Mouse (Mus musculus): ENCODE results near the gene Psen2. TPM values are rescaled to one million over a fixed set of nuclear protein-coding genes. Genes with fewer than 3 reads are reported as not detected.

The Psen2 gene
- polyA plus RNA-seq, 1 experiment from 2014 or later, result 20.8 TPM

GRCm38 (mm10) chr1:180248593-180249146 is 14.6 kb downstream of the Psen2 start:
- 75% methylated on average over 7 of the region's 7 CpGs for WGBS
- H3K9ac ChIP-seq (ENCODE audit: low read depth, low read length), result no peak overlapping the region
- H3K36me3 ChIP-seq (ENCODE audit: insufficient read depth, low read length), result peaks cover 6% of the 10 kb centered on the region; the same call in 1 of the 2 replicates
- DNase-seq (ENCODE audit: low spot score), result no peak
- H3K9me3 ChIP-seq (replicated peaks; ENCODE audit: low read length), result no peaks in the 10 kb centered on the region
- H3K27ac ChIP-seq, result no peak overlapping the region
- H3K4me3 ChIP-seq (replicated peaks; ENCODE audit: low read depth, low read length), result no peak overlapping the region
- peaks cover 12% of the 10 kb centered on the region; the same call in 1 of the 2 replicates for H3K4me1 ChIP-seq (replicated peaks; ENCODE audit: insufficient read depth, low read length)
- TF ChIP-seq CTCF (IDR thresholded peaks at IDR 0.05; ENCODE audit: low read depth), result no peak
- H3K27me3 ChIP-seq (ENCODE audit: insufficient read depth, low read length), result no peaks in the 10 kb centered on the region
- H3K4me2 ChIP-seq (ENCODE audit: low read length), result no peak overlapping the region
- ATAC-seq (replicated peaks; ENCODE audit: low FRiP score, low read depth), result no peak

DNA sequence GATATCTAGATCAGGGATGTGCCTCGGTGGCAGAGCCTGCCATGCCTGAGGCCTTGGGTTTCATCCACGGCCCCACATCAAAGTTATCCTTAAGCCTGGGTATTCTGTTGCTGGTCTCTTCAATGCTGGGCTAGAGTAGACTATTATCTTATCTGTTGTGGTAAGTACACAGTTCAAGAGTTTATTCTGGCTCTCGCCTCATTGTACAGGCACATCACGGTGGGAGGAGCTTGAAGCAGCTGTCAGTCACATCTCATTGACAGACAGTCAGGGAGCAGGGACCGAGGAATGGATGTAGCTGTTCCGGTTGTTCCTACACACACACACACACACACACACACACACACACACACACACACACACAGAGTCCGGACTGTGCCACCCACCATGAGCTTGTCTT is 15.3 kb downstream of the Psen2 start:
- no peaks in the 10 kb centered on the region for H3K9me3 ChIP-seq (replicated peaks; ENCODE audit: low read length)
- peaks cover 12% of the 10 kb centered on the region; the same call in 1 of the 2 replicates for H3K4me1 ChIP-seq (replicated peaks; ENCODE audit: insufficient read depth, low read length)
- H3K27me3 ChIP-seq (ENCODE audit: insufficient read depth, low read length), result no peaks in the 10 kb centered on the region
- H3K27ac ChIP-seq, result no peak overlapping the region
- DNase-seq (ENCODE audit: low spot score) (no peak), ATAC-seq (replicated peaks; ENCODE audit: low FRiP score, low read depth) (no peak)
- 87% methylated on average over 7 of the region's 7 CpGs for WGBS
- no peak overlapping the region for H3K4me3 ChIP-seq (replicated peaks; ENCODE audit: low read depth, low read length)
- no peak overlapping the region for H3K9ac ChIP-seq (ENCODE audit: low read depth, low read length)
- peaks cover 6% of the 10 kb centered on the region; the same call in 1 of the 2 replicates for H3K36me3 ChIP-seq (ENCODE audit: insufficient read depth, low read length)
- no peak for TF ChIP-seq CTCF (IDR thresholded peaks at IDR 0.05; ENCODE audit: low read depth)
- no peak overlapping the region for H3K4me2 ChIP-seq (ENCODE audit: low read length)

DNA sequence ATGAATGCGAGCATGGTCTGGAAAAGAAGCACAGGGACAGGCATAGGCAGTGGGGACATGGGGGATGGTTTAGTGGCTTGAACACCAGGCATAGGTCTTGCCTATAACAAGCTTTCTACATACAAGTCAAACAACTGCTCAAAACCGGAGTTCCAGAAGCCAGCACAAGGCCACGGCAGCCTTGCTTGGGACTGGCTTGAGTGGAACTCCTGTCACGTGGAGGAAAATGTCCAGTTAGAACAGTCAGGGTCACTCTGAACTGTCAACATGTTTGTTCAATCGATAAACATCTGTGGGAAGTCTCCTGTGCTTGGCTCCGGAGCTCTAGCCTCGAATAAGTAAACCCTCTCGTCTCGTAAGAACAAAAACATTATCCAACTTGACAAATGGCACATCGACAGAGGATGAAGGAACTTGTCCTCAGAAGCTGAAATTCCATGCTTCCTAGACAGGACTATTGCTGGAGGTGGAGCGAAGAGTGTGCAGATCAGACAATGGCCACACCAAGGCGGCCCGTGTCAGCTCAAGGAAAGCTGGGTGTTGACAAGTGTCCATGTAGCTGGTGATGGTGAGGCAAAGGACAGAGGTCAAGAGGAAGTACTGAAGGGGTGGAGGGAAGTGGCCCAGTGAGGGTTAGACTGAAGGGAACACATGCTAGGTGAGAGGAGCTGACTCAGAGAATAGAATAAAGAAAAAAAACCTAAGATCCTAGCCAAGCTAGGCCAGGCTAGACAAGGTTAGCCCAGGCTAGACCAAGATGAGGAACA is 17.3 kb downstream of the Psen2 start:
- no peak for TF ChIP-seq CTCF (IDR thresholded peaks at IDR 0.05; ENCODE audit: low read depth)
- DNase-seq (ENCODE audit: low spot score) (no peak), ATAC-seq (replicated peaks; ENCODE audit: low FRiP score, low read depth) (no peak)
- Histone ChIP-seq H3K9me3 (replicated peaks; ENCODE audit: low read length) (no peaks in the 10 kb centered on the region), H3K4me1 (replicated peaks; ENCODE audit: insufficient read depth, low read length) (peaks cover 12% of the 10 kb centered on the region; the same call in 1 of the 2 replicates), H3K27ac (no peak overlapping the region), H3K4me2 (ENCODE audit: low read length) (no peak overlapping the region), H3K9ac (ENCODE audit: low read depth, low read length) (no peak overlapping the region), H3K4me3 (replicated peaks; ENCODE audit: low read depth, low read length) (no peak overlapping the region), H3K36me3 (ENCODE audit: insufficient read depth, low read length) (peaks cover 6% of the 10 kb centered on the region; the same call in 1 of the 2 replicates), H3K27me3 (ENCODE audit: insufficient read depth, low read length) (no peaks in the 10 kb centered on the region)
- WGBS, result 73% methylated on average over 13 of the region's 13 CpGs

DNA sequence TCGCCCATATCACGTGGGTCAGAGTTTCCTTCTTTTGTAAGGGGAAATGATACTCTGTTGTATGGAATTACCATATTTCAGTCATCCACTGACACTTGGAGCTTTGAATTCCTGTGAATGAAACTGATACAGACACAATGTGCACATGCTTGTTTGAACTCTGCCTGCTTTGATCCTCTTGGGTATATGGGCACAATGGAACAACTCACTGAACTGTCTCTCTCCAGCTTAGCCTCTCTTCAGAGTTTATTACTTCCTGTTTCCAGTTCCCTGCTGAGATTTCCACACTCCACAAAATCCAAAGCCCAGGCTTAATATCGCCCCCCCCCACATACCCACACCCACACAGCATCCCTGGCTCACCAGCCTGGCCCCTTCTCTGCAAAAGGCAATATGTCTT is 31.5 kb downstream of the Psen2 start:
- H3K4me3 ChIP-seq (replicated peaks; ENCODE audit: low read depth, low read length), result no peak overlapping the region
- no peaks in the 10 kb centered on the region for H3K9me3 ChIP-seq (replicated peaks; ENCODE audit: low read length)
- no peak overlapping the region for H3K27ac ChIP-seq
- H3K9ac ChIP-seq (ENCODE audit: low read depth, low read length), result no peak overlapping the region
- 53% methylated on average over 3 of the region's 3 CpGs for WGBS
- H3K4me1 ChIP-seq (replicated peaks; ENCODE audit: insufficient read depth, low read length), result no peaks in the 10 kb centered on the region
- DNase-seq (ENCODE audit: low spot score), result peak; percentile 52
- H3K4me2 ChIP-seq (ENCODE audit: low read length), result no peak overlapping the region
- no peak for ATAC-seq (replicated peaks; ENCODE audit: low FRiP score, low read depth)
- no peak for TF ChIP-seq CTCF (IDR thresholded peaks at IDR 0.05; ENCODE audit: low read depth)
- H3K36me3 ChIP-seq (ENCODE audit: insufficient read depth, low read length), result 0 out of 2 replicates have a peak, but pooled peaks cover 4% of the 10 kb centered on the region
- H3K27me3 ChIP-seq (ENCODE audit: insufficient read depth, low read length), result no peaks in the 10 kb centered on the region

DNA sequence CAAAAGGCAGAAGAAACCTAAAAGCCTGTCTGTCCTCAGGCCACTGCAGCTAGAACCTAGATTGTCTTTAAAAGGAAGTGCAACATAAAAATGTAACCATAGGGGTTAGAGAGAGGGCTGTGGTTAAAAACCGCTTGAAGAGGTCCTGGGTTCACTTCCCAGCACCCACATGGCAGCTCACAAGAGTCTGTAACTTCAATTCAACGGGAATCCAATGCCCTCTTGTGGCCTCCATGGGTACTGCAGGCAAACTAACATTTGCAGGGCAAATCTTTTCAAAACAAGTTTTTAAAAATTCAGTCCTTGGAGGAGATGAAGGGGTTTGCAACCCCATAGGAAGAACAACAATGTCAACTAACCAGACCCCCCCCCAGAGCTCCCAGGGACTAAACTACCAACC is 32.7 kb downstream of the Psen2 start:
- Histone ChIP-seq H3K9ac (ENCODE audit: low read depth, low read length) (no peak overlapping the region), H3K4me1 (replicated peaks; ENCODE audit: insufficient read depth, low read length) (no peaks in the 10 kb centered on the region), H3K4me3 (replicated peaks; ENCODE audit: low read depth, low read length) (no peak overlapping the region), H3K27me3 (ENCODE audit: insufficient read depth, low read length) (no peaks in the 10 kb centered on the region), H3K4me2 (ENCODE audit: low read length) (no peak overlapping the region), H3K27ac (no peak overlapping the region), H3K36me3 (ENCODE audit: insufficient read depth, low read length) (0 out of 2 replicates have a peak, but pooled peaks cover 4% of the 10 kb centered on the region), H3K9me3 (replicated peaks; ENCODE audit: low read length) (no peaks in the 10 kb centered on the region)
- DNase-seq (ENCODE audit: low spot score) (no peak), ATAC-seq (replicated peaks; ENCODE audit: low FRiP score, low read depth) (no peak)
- WGBS, result 42% methylated on average over 2 of the region's 2 CpGs
- peak; percentile 73 for TF ChIP-seq CTCF (IDR thresholded peaks at IDR 0.05; ENCODE audit: low read depth)

DNA sequence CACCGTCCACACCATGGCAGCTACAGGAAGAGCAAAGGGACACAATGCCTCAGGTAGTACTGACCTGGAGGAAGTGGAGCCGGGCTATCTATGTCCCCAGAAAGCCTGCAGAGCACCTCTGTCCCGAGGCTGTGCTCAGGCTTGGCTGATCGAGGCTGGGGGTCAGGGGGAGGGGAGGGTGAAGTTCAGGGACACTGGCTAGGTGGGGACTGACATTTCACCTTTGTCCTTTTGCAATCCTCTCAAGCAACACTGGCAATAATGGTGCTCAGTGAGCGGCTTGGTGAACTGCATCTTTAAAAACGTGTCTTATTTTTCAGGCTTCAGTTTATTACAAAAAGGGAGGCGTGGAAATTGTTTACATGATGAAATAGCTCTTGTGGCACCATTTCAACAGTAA is 33.3 kb downstream of the Psen2 start:
- Histone ChIP-seq H3K4me3 (replicated peaks; ENCODE audit: low read depth, low read length) (no peak overlapping the region), H3K27ac (no peak overlapping the region), H3K36me3 (ENCODE audit: insufficient read depth, low read length) (0 out of 2 replicates have a peak, but pooled peaks cover 4% of the 10 kb centered on the region), H3K27me3 (ENCODE audit: insufficient read depth, low read length) (no peaks in the 10 kb centered on the region), H3K9me3 (replicated peaks; ENCODE audit: low read length) (no peaks in the 10 kb centered on the region), H3K9ac (ENCODE audit: low read depth, low read length) (no peak overlapping the region), H3K4me2 (ENCODE audit: low read length) (no peak overlapping the region), H3K4me1 (replicated peaks; ENCODE audit: insufficient read depth, low read length) (no peaks in the 10 kb centered on the region)
- WGBS, result 72% methylated on average over 7 of the region's 7 CpGs
- no peak for ATAC-seq (replicated peaks; ENCODE audit: low FRiP score, low read depth)
- no peak for TF ChIP-seq CTCF (IDR thresholded peaks at IDR 0.05; ENCODE audit: low read depth)
- no peak for DNase-seq (ENCODE audit: low spot score)

All from kidney, postnatal 0 days (tissue).